Mouse (Mus musculus): ENCODE measurements around the gene Tspan17. TPM values are rescaled to one million over a fixed set of nuclear protein-coding genes. Genes with fewer than 3 reads are reported as not detected.

Gene Tspan17
- polyA plus RNA-seq, 1 experiment from 2014 or later: 15.0 TPM

DNA sequence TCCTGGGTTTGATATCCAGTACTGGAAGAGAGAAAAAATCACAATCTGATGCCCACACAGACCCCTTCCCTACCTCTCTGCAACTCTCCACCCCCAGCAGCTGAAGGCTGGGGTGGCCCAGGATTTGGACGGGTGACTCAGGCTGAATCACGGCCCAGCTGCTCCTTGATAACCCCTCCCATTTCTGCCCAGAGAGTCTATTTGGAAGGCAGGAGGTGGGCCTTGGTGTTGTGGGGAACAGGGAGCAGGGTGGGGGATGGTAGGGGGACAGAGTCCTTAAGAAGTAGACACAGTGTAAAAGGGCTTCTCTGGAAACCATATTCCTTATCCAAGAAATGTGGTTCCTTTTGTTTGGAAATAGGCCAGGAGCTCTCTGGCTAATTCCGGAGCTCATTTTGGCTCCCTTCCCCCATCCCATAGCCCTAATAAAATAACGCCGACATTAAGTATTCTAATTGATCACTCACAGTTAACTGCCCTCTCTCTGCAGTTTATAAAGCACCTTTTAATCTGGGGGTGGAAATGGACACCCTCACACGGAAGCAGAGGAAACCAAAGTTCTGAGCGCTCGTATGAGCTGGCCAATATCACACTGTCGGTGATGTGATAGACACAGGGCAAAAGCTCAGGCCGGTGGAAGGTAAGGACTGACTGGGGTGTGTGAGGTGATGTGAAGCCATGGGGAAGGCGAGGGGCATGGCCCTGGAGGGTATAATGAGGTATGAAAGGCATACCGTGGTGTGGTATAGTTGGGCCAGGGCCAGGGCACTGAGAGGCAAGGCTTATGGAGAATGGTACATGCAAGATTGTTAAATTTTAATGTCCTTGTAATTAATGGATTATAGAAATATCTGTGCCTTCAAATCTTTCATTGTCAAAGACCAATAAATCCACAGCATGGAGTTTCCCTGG lies 34.8 kb upstream of the Tspan17 start:
- Histone ChIP-seq H3K4me3 (no peak overlapping the region), H3K4me2 (peak overlapping the region; percentile 15; the same call in 1 of the 2 replicates), H3K9ac (no peak overlapping the region), H3K9me3 (replicated peaks) (no peaks in the 10 kb centered on the region), H3K36me3 (ENCODE audit: poor library complexity, severe bottlenecking) (no peaks in the 10 kb centered on the region), H3K27ac (no peak overlapping the region), H3K27me3 (peaks cover 33% of the 10 kb centered on the region), H3K4me1 (peaks cover 67% of the 10 kb centered on the region)
- ATAC-seq: no peak
- 37% methylated on average over 12 of the region's 12 CpGs for WGBS

DNA sequence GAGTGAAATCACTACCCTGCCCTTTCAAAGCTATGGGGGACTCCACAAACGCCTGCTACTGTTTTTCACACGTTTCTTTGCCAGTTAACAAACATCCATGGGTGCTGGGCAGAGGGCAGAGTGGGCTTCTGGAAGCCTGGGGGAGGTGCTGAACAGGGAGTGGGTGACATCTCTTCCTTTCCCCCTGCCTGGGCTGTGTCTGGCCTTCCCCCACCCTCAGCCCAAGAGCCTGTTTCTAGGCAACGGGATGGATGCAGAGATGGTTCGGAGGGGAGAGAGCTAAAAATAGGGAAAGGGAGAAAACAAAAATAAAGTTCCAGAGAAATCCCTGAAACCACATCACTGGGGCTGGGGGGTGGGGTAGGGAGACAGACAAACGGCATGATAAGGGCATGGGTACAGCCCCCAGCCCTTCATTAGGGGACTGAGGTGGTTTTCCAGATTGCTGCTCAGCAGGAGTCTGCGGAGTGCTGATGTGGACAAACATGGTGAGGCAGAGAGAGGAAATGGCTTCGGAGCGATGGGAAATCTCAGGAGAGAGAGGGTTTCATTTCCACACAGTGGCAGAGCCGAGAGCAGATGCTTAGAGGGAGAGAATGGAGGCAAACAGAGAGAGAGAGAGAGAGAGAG lies 33.9 kb upstream of the Tspan17 start:
- no peak for ATAC-seq
- Histone ChIP-seq H3K4me2 (peak overlapping the region; percentile 25), H3K9ac (peak overlapping the region; percentile 31; the same call in 1 of the 2 replicates), H3K4me3 (no peak overlapping the region), H3K27me3 (peaks cover 35% of the 10 kb centered on the region), H3K9me3 (replicated peaks) (no peaks in the 10 kb centered on the region), H3K27ac (peak overlapping the region; percentile 72), H3K36me3 (ENCODE audit: poor library complexity, severe bottlenecking) (no peaks in the 10 kb centered on the region), H3K4me1 (peaks cover 70% of the 10 kb centered on the region)
- WGBS: 22% methylated on average over 9 of the region's 9 CpGs

DNA sequence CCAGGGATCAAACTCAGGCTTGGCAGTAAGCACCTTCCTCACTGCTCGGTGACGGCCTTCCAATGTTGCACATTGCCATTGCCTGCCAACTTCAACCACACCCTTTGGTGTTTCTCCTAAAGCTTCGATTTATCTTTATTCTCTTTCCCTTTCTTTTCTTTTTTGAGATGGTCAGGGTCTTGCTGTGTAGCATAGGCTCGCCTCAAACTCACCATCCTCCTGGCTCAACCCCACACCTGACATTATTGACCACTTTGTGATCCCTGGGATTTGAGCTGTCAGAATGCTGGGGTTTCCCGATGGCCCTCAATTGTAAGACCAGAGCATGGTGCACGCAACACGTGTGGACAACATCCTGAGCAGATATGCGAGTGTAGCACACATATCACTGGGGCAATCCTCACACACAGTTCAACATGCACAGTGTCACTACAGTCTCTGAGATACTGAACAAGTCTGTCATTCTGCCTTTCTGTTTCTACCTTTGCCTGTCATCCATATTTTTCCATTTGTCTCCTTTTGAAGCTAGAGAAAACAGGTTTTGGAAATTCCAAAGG lies 32.9 kb upstream of the Tspan17 start:
- no peak overlapping the region for H3K4me2 ChIP-seq
- H3K9ac ChIP-seq: no peak overlapping the region
- peak overlapping the region; percentile 72; the same call in 1 of the 2 replicates for H3K27ac ChIP-seq
- ATAC-seq: no peak
- peaks cover 34% of the 10 kb centered on the region for H3K27me3 ChIP-seq
- peaks cover 76% of the 10 kb centered on the region for H3K4me1 ChIP-seq
- no peaks in the 10 kb centered on the region for H3K36me3 ChIP-seq (ENCODE audit: poor library complexity, severe bottlenecking)
- WGBS: 87% methylated on average over 8 of the region's 8 CpGs
- H3K9me3 ChIP-seq (replicated peaks): no peaks in the 10 kb centered on the region
- H3K4me3 ChIP-seq: no peak overlapping the region

DNA sequence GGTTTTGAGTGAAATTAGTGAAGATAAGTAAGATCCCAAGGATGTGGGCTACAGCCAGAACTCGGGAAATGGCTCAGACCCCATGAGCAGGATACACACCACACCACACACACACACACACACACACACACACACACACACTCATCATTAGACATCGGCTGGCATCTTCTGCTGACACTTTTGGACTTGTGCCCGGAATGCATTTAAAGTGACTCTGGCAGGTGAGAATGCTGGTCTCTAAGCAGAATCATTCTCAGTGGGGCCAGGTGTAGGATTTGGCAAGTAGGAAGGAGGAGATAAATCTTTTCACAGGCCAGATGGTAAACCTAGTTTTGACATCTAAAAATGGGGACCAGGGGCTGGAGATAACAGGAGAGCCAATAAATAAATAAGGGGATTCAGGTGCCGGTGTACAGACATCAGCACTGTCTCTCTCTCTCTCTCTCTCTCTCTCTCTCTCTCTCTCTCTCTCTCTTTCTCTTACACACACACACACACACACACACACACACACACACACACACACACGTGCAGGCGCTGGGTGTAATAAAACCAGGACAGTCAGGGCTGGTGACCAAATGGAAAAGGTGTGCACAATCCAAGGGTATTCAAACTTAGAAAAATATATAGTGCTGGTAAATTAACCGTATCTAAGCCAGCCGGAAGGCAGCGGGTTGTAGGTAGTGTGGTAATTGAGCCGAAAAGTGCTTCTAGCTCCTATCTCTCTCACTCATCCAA lies 31.9 kb upstream of the Tspan17 start:
- peaks cover 76% of the 10 kb centered on the region for H3K4me1 ChIP-seq
- H3K4me2 ChIP-seq: peak overlapping the region; percentile 76
- H3K36me3 ChIP-seq (ENCODE audit: poor library complexity, severe bottlenecking): no peaks in the 10 kb centered on the region
- peak overlapping the region; percentile 95 for H3K27ac ChIP-seq
- H3K9ac ChIP-seq: peak overlapping the region; percentile 61
- peaks cover 32% of the 10 kb centered on the region for H3K27me3 ChIP-seq
- no peaks in the 10 kb centered on the region for H3K9me3 ChIP-seq (replicated peaks)
- peak overlapping the region; percentile 46 for H3K4me3 ChIP-seq
- 29% methylated on average over 10 of the region's 10 CpGs for WGBS
- peak; percentile 3; the same call in 1 of the 2 replicates for ATAC-seq

DNA sequence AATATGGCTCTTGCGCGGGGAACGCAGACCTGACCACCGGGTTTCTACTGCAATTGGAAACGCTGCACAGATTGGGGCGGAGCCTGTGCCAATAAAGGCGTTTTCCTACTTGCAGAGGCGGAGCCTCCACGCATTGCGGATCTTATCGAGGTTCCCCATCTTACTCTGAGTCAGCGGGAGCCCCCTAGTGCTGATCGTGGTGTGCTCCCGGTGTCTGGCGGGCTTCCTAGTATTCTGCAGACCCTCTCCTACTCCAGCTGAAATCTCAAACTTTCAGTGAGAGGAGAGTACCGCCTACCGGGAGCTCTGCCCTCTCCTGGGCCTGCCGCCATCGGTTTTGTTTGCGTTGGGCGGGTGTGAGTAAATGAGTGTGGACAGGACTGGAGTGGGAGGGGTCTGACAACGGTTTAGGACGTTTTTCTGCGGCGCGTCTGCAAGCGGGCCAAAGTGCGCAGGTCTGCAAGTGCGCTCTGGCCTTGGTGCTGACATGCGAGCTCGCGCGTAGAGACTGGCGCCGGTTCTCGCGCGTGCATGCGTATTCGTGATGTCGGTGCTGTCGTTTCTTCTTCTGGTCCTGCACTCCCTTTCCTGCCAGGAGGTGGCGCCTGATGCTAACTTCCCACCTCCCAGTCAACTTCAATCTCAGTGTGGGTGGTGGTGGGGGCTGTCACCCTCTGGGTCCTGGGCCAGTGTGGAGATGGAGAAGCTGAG lies 31.0 kb upstream of the Tspan17 start:
- Histone ChIP-seq H3K36me3 (ENCODE audit: poor library complexity, severe bottlenecking) (no peaks in the 10 kb centered on the region), H3K4me2 (peak overlapping the region; percentile 76), H3K27me3 (peaks cover 34% of the 10 kb centered on the region), H3K9ac (peak overlapping the region; percentile 61), H3K9me3 (replicated peaks) (no peaks in the 10 kb centered on the region), H3K4me1 (peaks cover 66% of the 10 kb centered on the region), H3K4me3 (peak overlapping the region; percentile 46), H3K27ac (peak overlapping the region; percentile 95)
- ATAC-seq: peak; percentile 82
- WGBS: under 1% methylated on average over 43 of the region's 43 CpGs

DNA sequence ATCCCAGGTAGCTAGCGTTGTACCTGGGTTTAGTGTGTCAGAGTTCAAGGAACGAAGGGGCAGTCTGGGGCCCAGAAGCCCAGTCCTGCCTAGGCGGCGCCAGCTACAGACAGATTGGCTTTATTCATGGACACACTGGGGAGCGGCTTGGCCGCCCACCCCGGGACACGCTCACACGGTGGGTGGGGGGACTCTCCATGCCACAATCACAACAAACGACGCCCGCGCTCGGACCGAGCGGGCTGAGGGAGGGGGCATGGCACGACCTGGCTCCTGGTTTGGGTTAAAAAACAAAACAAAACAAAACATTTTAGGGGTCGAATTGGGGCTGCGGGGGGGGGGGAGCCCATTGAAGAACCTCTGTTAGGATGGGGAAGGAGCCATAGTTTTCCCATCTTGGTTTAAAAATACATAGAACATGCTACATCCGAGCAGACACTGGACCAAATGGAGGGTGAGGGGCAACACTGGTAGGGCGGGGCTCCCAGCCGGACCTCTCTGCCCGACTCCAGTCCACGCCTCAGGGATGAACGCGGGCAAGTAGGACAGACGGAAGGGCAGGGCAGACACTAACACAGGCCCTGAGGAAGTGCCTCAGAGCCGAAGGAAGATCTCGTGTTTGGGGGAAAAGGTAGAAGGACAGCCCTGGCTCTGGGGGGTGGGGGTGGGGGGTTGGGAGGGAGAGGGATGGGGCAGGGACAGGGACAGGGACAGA lies 30.3 kb upstream of the Tspan17 start:
- Histone ChIP-seq H3K4me1 (peaks cover 63% of the 10 kb centered on the region), H3K27ac (peak overlapping the region; percentile 95), H3K4me2 (peak overlapping the region; percentile 76), H3K27me3 (peaks cover 41% of the 10 kb centered on the region), H3K9ac (peak overlapping the region; percentile 61), H3K4me3 (peak overlapping the region; percentile 46), H3K9me3 (replicated peaks) (no peaks in the 10 kb centered on the region), H3K36me3 (ENCODE audit: poor library complexity, severe bottlenecking) (no peaks in the 10 kb centered on the region)
- under 1% methylated on average over 29 of the region's 29 CpGs for WGBS
- ATAC-seq: no peak

DNA sequence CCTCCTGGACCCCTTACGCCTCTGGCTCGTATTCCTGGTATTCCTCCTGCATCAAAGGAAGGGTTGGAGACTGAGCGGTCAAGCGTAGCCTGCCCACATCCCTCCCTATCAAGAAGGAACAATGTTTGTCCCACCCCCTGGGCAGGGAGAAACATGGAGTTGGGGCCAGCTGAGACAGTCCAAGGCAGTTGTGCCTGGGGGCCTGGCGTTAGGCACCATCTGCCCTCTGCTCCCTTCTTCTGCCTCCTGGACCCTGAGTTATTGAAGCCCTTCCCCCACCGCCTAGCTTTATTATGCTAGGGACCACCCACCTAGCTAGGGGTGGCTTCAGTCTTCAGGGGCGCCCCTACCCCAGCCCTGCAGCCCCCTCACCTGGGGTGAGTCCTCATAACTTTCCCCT lies 29.7 kb upstream of the Tspan17 start:
- H3K4me1 ChIP-seq: peaks cover 57% of the 10 kb centered on the region
- H3K27ac ChIP-seq: no peak overlapping the region
- H3K36me3 ChIP-seq (ENCODE audit: poor library complexity, severe bottlenecking): no peaks in the 10 kb centered on the region
- peak overlapping the region; percentile 61; the same call in 1 of the 2 replicates for H3K9ac ChIP-seq
- H3K4me2 ChIP-seq: peak overlapping the region; percentile 76
- peaks cover 47% of the 10 kb centered on the region for H3K27me3 ChIP-seq
- no peak overlapping the region for H3K4me3 ChIP-seq
- 3% methylated on average over 7 of the region's 7 CpGs for WGBS
- H3K9me3 ChIP-seq (replicated peaks): no peaks in the 10 kb centered on the region
- ATAC-seq: no peak

DNA sequence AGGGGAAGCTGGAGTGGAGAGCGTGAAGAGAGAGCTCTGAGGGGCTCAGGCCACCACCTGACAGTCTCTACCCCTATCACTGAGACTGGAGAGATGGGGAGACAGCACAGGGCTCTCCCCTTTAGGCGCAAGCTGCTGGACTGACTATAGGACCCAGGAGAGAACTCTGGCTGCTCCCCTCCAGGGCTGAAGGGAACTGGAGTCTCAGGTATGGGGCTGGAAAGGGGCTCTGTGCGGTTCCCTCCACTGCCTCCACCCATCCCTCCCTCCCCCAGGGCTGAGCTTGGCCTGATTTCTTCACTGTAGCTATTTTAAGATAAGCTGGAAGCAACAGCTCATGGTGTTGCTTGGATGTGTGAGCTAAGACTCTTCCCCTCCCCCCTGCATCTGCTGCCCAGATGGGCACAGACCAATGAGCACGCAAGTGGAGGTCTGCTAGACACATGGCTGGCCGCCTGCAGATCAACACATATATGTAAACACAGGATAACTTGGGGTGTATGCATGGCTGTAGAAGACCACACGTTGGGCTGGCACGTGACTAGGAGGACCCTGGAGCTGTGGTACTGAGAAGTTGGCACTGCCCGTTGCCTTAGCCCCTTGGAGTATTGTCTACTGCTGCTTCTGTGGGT lies 28.9 kb upstream of the Tspan17 start:
- Histone ChIP-seq H3K4me2 (no peak overlapping the region), H3K36me3 (ENCODE audit: poor library complexity, severe bottlenecking) (no peaks in the 10 kb centered on the region), H3K27me3 (peaks cover 54% of the 10 kb centered on the region), H3K4me3 (no peak overlapping the region), H3K27ac (peak overlapping the region; percentile 31; the same call in 1 of the 2 replicates), H3K9ac (no peak overlapping the region), H3K9me3 (replicated peaks) (no peaks in the 10 kb centered on the region), H3K4me1 (peaks cover 57% of the 10 kb centered on the region)
- 67% methylated on average over 8 of the region's 8 CpGs for whole genome bisulfite sequencing
- no peak for ATAC-seq

DNA sequence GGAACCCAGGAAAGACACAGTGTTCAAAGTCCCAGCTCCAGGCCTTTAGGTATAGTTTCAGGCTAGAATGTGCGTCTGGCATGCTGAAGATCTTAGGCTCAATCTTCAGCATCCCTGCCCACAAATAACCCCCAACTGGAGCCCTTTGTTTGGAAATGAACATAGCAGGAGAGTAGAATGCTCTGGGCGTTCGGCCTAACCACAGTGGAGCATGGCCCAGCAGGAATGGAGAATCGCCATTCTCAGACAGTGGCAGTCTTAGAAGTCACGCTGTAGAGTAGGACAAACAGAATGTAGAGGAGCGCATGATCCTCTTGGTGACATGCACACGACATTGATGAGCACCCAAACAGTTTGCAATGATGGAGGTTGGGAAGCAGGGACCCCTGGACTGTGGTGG lies 28.3 kb upstream of the Tspan17 start:
- WGBS: 72% methylated on average over 7 of the region's 7 CpGs
- H3K4me1 ChIP-seq: peaks cover 58% of the 10 kb centered on the region
- H3K9ac ChIP-seq: no peak overlapping the region
- ATAC-seq: no peak
- 0 out of 2 replicates have a peak overlapping the region, but pooled peaks have one; percentile 8 for H3K27ac ChIP-seq
- no peak overlapping the region for H3K4me2 ChIP-seq
- no peaks in the 10 kb centered on the region for H3K36me3 ChIP-seq (ENCODE audit: poor library complexity, severe bottlenecking)
- H3K9me3 ChIP-seq (replicated peaks): no peaks in the 10 kb centered on the region
- peaks cover 61% of the 10 kb centered on the region for H3K27me3 ChIP-seq
- no peak overlapping the region for H3K4me3 ChIP-seq

DNA sequence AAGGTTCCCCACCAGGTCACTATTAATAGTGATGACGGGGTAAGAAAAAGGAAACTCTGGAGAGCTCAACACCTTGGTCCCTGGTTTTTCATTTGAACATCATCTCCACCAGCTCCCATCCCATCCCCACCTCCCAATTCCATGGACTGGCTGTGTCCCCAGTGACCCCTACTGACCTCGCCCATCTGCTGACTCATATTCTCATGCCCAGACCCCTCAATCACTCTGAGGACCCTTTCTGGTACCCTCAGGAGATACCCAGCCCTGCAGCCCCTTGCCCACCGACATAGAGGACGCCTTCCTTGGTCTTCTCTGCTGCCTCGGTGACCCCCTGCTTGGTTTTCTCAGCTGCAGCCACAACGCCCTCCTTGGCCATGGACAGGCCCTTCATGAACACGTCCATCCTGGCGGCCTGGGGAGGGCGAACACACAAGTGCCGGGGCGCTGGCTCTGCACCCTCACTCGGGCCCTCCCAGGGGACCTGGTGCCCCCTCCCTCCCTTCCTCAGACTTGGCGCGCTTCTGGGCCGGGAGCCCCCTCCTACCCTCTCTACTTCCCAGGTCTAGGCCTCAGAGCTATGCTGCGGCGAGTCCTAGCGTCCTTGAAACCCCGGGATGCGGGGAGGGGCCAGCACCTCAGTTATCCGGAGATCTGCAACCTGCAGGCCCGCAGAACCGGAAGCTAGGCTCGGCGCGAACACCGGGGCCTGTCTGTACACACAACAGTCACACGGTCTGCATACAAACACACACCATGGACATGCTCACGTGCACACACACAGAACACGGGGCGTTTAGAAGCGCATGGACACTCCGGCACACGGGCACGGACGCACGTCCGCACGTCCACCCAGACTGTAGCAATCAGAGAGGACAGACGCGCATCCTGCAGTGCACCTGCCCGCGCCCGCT lies 23.6 kb upstream of the Tspan17 start:
- H3K9me3 ChIP-seq (replicated peaks): no peaks in the 10 kb centered on the region
- WGBS: 4% methylated on average over 44 of the region's 44 CpGs
- peak overlapping the region; percentile 88 for H3K4me2 ChIP-seq
- H3K4me1 ChIP-seq: peaks cover 29% of the 10 kb centered on the region
- ATAC-seq: peak; percentile 34
- H3K27ac ChIP-seq: no peak overlapping the region
- H3K4me3 ChIP-seq: peak overlapping the region; percentile 51
- H3K9ac ChIP-seq: peak overlapping the region; percentile 68
- H3K36me3 ChIP-seq (ENCODE audit: poor library complexity, severe bottlenecking): no peaks in the 10 kb centered on the region
- peaks cover 70% of the 10 kb centered on the region for H3K27me3 ChIP-seq
